Mouse (Mus musculus) erythroid progenitor cell, adult 5-6 weeks (primary cell): ENCODE data around the gene Syngr1. TPM values are rescaled to one million over a fixed set of nuclear protein-coding genes. Genes with fewer than 3 reads are reported as not detected.

Experiments used
- ATAC-seq: replicated peaks from 2 replicates; pipeline ENCODE4 v1.8.0; 2016; ENCODE audit warnings: moderate number of reproducible peaks, mild to moderate bottlenecking, moderate TSS enrichment, inconsistent platforms; ENCODE audit not compliant: poor library complexity, low FRiP score, severe bottlenecking
- total RNA-seq, 2 experiments: library from RNA; stranded (forward) in 1 of 2; stranded (reverse) in 1 of 2; fragments of 150-400 nt in 1 of 2; fragments of 186-747, 209-891 nt in 1 of 2; gene quantifications; 2 replicates each; pipeline versions ENCODE4 v1.2.3 to v1.2.4; 2015 to 2017; ENCODE audit warnings: low replicate concordance in 2 of 2

Syngr1 gene
- total RNA-seq, 2 experiments from 2014 or later: 3.6 to 20.1 TPM

DNA sequence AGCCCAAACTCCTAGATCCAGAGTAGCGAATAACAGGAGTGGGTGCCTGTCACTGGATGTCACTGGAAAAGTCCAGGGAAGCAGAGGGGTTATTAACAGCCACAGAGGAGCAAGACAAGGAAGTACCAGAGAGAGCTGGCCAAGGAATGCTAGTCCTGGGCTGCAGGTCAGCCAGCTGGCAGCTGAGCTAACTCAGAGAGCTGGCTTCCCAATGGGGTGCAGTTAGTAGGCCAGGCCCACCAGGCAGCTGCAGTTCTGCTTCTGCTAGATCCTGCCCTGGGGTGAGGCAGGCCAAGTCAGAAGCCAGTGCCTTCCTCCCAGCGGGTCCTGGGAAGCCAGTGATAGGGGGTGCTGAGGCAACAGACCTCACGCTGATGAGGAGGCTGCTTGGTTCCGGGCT lies 69.6 kb downstream of the Syngr1 start:
- no peak for ATAC-seq

DNA sequence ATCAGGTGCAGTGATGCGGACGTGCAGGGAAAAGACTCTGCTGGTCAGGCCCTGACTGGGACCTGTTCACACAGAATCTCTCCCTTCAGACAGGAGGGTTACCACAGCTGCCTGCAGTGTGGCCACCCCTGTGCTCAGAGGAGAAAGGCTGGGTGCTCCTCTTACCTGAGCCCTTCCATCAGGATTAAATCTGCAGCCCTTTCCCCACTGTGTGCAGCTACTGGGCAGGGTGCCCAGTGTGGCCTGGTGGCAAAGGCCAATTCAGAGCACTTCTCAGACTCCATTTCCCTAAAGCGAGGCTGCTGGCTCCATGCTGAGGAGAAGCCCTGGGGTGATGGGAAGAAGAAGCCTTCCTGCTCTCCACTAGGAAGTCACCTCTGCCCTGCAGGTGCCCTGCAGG lies 70.1 kb downstream of the Syngr1 start:
- no peak for ATAC-seq

DNA sequence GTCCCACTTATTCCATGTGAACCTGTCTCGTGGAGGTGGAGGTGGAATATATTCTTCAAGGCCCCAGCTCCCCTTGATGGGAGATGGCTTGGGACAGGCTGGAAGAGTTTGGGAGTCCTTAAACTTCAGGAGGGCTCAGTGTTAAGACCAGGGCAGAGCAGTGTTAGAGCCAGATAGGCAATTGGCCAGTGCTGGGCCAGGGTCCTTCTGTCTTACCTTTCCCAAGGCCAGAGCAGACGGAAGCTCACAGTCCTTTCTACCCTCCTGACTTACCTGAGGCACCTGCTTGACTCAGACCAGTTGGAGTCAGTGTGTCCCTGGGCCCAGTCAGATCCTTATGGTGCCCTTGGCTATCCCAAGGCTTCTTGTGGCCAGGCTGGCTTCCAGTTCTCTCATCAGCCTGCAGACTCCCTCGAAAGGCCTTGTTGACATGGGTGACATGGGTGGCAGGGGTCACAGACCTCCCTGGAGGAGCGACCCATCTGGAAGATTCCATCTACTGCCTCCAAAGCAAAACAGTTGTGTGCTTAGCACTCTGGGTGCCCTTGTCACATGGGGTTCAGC lies 71.3 kb downstream of the Syngr1 start:
- ATAC-seq: no peak

DNA sequence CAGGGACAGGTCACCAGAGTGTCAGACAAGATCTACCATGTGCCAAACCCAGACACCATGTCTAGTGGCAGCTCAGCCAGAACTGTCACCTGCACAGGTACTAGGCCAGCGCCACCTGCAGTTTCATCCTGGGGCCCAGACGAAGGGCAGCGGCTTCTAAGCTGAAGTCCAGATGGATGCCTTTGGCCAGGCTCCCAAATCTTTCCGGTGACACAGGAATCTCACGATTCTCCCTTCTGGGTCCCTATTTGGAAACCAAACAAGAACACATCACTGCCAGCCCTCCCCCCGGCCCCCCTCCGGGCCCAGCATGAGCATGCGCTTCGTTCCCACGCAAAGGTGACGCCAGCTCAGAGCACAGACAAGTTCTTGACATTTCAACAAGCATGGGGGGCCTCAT lies 72.1 kb downstream of the Syngr1 start:
- ATAC-seq: no peak

DNA sequence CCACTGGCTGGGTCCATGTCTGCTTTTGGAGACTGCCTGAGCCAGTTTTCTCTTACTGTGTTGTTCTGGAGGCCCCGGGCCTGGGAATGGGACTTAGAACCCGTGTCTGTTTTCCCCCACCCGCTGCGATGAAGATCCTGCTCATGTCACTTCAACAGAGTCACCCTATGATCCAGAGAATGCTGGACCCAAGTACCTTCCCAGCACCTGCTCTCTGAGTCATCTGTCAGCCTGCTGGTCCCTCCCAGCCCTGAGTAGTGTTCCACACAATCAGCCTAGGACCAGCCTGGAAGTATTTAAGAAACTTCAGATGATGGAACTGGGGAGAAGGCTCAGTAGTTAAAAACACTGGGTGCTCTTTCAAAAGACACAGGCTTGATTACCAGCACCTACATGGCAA lies 72.6 kb downstream of the Syngr1 start:
- ATAC-seq: no peak

DNA sequence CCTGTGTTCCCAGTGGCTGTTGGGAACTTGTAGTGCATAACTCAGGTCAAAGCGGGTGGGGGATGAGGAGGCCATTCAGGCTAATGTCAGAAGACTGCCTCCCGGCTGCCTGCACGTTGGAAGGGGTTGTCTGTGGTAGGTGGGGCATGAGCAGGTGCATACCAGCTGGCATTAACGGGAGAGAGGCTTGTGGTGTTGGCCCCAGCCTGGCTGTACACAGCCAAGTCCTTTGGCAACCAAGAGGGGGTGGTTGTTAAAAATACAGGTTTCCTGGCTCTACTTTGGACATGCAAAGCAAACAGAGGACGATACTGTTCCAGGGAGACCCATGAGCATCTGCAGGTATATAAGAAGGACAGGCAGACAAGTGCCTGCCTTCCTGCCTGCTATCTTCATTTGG lies 74.3 kb downstream of the Syngr1 start:
- ATAC-seq: no peak

Other genes starting within 250 kb of the Syngr1 start
- 229 and 314 TPM in 2 replicates for gene Apobec3, start 199.7 kb upstream of the Syngr1 start, total RNA-seq (2015; ENCODE audit: low replicate concordance)
- gene Apobec3, start 199.7 kb upstream of the Syngr1 start, total RNA-seq (2017; ENCODE audit: low replicate concordance): 185 and 259 TPM in 2 replicates
- gene Cbx7, start 120.2 kb upstream of the Syngr1 start, total RNA-seq (2015; ENCODE audit: low replicate concordance): 21.0 and 23.1 TPM in 2 replicates
- 12.1 and 15.4 TPM in 2 replicates for gene Cbx7, start 120.2 kb upstream of the Syngr1 start, total RNA-seq (2017; ENCODE audit: low replicate concordance)
- 1.3 TPM in 1 of 2 replicates, not detected in the other for gene Pdgfb, start 76.4 kb upstream of the Syngr1 start, total RNA-seq (2015; ENCODE audit: low replicate concordance)
- gene Pdgfb, start 76.4 kb upstream of the Syngr1 start, total RNA-seq (2017; ENCODE audit: low replicate concordance): 1.6 TPM in 1 of 2 replicates, not detected in the other
- gene Rpl3, start 534 bp downstream of the Syngr1 start, total RNA-seq (2015; ENCODE audit: low replicate concordance): 600 and 647 TPM in 2 replicates
- gene Rpl3, start 534 bp downstream of the Syngr1 start, total RNA-seq (2017; ENCODE audit: low replicate concordance): 701 and 821 TPM in 2 replicates
- 8.6 and 9.2 TPM in 2 replicates for gene Tab1, start 41.8 kb downstream of the Syngr1 start, total RNA-seq (2015; ENCODE audit: low replicate concordance)
- gene Tab1, start 41.8 kb downstream of the Syngr1 start, total RNA-seq (2017; ENCODE audit: low replicate concordance): 22.5 and 26.3 TPM in 2 replicates
- not detected in 2 replicates for gene Mgat3, start 82.4 kb downstream of the Syngr1 start, total RNA-seq (2015; ENCODE audit: low replicate concordance)
- gene Mgat3, start 82.4 kb downstream of the Syngr1 start, total RNA-seq (2017; ENCODE audit: low replicate concordance): not detected in 2 replicates
- 15.5 and 18.9 TPM in 2 replicates for gene Mief1, start 142.7 kb downstream of the Syngr1 start, total RNA-seq (2015; ENCODE audit: low replicate concordance)
- 18.1 and 23.0 TPM in 2 replicates for gene Mief1, start 142.7 kb downstream of the Syngr1 start, total RNA-seq (2017; ENCODE audit: low replicate concordance)
- gene AC140267.1, start 144.5 kb downstream of the Syngr1 start, total RNA-seq (2015; ENCODE audit: low replicate concordance): 43.2 TPM in 1 of 2 replicates, not detected in the other
- not detected in 2 replicates for gene AC140267.1, start 144.5 kb downstream of the Syngr1 start, total RNA-seq (2017; ENCODE audit: low replicate concordance)
- gene Atf4, start 163.8 kb downstream of the Syngr1 start, total RNA-seq (2015; ENCODE audit: low replicate concordance): 287 and 355 TPM in 2 replicates
- gene Atf4, start 163.8 kb downstream of the Syngr1 start, total RNA-seq (2017; ENCODE audit: low replicate concordance): 402 and 410 TPM in 2 replicates
- 13.8 and 15.5 TPM in 2 replicates for gene Rps19bp1, start 173.0 kb downstream of the Syngr1 start, total RNA-seq (2015; ENCODE audit: low replicate concordance)
- 3.8 and 11.3 TPM in 2 replicates for gene Rps19bp1, start 173.0 kb downstream of the Syngr1 start, total RNA-seq (2017; ENCODE audit: low replicate concordance)
- gene Cacna1i, start 195.9 kb downstream of the Syngr1 start, total RNA-seq (2015; ENCODE audit: low replicate concordance): not detected in 2 replicates
- not detected in 2 replicates for gene Cacna1i, start 195.9 kb downstream of the Syngr1 start, total RNA-seq (2017; ENCODE audit: low replicate concordance)